Mouse (Mus musculus) megakaryocyte, embryonic 14.5 days (primary cell): ENCODE data around the gene Ghrhr.

Experiments
- FLI1 ChIP-seq: IDR thresholded peaks from 2 replicates; pipeline ENCODE4 v1.6.1; 2012; ENCODE audit warnings: low read length, inconsistent platforms, mixed read lengths
- GATA1 ChIP-seq: IDR thresholded peaks from 3 replicates; pipeline ENCODE4 v1.6.1; 2012; ENCODE audit warnings: mixed read lengths, low read length, inconsistent platforms, borderline replicate concordance

DNA sequence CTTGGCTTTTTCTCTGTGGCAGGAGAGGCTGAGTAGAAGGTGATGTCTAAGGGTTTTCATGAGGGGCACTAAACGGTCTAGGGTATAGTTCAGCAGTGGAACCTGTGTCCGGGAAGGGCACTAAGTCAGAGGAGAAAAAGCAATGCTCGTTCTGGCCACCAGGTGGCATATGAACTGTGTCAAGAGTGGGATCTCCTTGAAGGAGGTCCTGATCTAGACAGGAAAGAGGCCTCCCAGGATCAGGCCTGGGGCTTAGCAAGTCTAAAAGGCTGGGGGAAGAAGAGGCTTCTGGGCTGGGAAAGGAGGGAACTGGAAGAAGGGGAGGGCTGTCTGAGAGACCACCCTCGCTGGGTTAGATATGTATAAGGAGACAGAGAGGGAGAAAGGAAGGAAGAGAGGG is 16.4 kb downstream of the Ghrhr start:
- no peak for TF ChIP-seq GATA1
- no peak for TF ChIP-seq FLI1
